Mouse (Mus musculus): ENCODE results near the gene Lypd4. TPM values are rescaled to one million over a fixed set of nuclear protein-coding genes. Genes with fewer than 3 reads are reported as not detected.

The Lypd4 gene
- total RNA-seq (2023): not detected

DNA sequence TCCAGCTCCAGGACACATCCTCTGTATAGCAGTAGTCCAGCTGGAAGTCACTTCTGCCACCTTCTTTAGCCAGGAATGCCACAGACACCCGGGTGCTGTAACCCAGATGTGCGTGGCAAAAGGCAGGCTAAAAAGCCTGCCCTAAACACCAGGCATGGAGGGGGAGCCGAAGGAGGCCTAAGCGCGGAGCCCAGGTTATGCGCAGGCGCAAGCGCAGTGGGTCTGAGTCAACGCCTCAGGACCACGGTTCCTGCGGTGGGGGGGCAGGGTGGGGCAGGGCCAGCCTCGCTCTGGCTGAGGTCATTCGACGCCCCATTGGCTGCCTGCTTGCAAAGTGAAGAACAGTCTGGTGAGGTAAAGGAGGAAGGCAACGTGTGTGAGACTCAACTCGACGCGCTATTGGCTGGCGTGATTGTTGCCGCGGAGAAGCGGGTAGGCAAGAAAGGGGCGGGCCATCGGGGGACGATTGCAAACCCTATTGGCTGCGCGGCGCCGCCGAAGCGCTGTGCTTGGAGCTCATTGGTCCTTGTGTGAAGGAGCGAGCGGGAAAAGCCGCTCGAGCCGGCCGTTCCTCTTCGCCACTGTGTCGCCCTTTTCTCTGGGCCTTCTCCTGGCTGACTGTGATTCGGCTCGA, at the start of gene Lypd4, which contains the start of gene Dmrtc2:
TSS of gene Lypd4 (minus strand) at position 410 of the 634 bp plus-strand sequence.
TSS of gene Dmrtc2 (plus strand) at position 526 of the 634 bp plus-strand sequence.

DNA sequence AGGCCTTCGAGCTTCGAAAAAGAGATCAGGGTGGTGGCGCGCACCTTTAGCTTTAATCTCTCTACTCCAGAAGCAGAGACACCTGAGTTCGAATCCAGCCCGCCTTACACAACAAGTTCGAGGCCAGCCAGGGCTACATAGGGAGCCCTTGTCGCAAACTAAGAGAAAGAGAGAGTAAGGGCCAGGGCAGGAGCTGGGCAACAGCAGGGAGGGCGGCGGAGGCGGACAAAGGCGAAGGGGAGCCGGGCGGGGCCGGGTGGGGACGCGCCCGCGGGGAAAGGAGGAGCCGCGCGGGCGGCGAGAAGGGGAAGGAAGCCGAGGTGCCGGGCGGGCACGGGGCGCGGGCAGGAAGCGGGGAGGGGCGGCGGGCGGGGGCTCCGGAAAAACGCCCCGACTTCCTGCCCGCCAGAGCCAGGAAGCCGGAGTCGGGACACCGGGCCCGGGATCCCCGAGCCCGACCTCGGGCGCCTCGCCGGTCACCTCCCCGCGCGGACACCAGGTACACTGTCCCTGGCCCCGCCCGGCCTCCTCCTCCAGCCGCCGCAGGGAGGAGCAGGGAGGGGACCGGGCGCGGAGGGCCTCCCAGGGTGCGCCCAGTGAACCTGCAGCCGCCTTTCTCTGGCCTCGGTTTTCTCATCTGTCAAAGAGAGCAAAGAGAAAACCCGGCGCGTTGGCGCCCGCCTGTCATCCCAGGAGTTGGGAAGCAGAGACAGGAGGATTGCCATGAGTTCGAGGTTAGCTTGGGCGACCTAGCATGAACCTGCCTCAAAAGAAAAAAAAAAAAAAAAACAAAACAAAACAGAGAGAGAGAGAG, 33.1 kb upstream of the Lypd4 start, which contains the start of gene Arhgef1:
TSS of gene Arhgef1 (plus strand) at position 283 of the 814 bp plus-strand sequence.

DNA sequence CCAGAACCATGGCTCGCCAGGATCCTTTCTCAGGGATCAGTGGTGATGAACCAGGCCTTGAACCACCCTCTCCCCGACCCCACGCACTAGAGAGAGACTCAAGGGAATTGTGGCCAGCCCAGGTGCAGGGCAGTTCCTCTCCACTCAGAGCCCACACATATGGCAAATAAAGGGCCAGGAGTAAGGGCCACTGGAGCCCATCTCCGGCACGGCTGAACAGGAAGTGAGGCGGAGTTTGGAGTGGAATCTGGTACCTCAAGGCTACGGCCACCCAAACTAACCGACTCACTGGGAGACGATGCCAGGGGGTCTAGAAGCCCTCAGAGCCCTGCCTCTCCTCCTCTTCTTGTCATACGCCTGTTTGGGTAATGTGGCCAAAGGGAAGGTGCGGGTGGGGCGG, 27.5 kb upstream of the Lypd4 start, which contains the start of gene Cd79a:
TSS of gene Cd79a (plus strand) at position 158 of the 400 bp plus-strand sequence.

DNA sequence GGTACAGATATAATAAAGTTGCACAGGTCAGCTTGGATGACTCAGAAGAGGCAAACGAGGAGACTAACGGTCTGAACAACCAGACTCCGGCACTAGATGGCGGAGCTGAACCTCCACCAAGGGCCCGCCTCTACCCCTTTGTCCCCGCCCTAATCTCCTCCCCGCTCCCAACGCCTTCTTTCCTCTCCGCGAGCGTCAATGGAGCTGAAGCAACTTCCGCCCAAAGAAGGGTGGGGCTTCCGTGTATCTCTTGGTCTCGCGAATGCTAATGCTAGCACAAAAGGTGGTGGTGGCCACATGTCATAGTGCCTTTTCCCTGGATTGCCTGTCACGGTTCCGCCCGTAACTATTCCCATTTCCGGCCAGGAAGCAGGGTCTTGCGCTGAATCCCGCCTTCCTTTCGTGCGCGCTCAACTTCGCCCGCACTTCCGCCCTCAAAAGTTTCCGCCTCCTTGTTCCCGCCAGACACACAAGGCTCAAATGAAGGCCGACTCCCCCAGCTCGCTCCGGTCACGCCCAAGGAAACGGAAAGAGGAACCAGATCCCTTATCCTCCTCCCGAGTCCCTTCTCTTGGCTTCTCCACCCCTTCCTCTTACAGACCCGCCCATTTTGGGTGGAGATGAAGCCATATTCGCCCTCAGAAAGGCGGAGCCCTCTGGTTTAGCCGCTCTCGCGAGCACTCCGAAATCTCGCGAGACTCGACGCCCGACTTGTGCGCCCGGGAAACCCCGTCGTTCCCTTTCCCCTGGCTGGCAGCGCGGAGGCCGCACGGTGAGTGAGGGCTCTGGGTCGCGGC, 14.4 kb upstream of the Lypd4 start, which contains the start of gene Rps19:
TSS of gene Rps19 (plus strand) at position 476 of the 797 bp plus-strand sequence.

DNA sequence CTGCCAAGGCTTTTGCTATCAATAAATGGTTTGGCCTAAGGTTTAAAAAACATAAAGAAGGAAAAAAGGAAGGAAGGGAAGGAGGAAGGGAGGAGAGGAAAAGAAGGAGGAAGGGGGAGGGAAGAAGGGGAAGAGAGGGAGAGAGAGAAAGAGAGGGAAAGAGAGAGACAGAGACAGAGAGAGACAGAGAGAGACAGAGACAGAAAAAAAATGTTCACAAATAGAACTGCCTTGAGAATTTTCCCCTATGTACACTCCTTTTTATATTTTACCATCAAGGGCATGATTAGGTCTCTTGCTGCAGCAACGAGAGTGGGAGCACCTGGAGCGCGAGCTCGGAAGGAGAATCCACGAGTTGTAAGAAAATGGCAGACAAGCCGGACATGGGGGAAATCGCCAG, 7.8 kb downstream of the Lypd4 start, which contains the start of gene Gm9844:
TSS of gene Gm9844 (plus strand) at position 301 of the 400 bp plus-strand sequence.

Other genes with a start within 250 kb of the Lypd4 start
- gene Lypd3, start 233.4 kb downstream of the Lypd4 start, total RNA-seq (2023): under 1 TPM; 0.33 to 0.64 TPM
- not detected for gene Tex101, start 193.3 kb downstream of the Lypd4 start, total RNA-seq (2023)
- gene BC049730, start 160.7 kb downstream of the Lypd4 start, total RNA-seq (2023): not detected
- gene Gm4763, start 143.0 kb downstream of the Lypd4 start, total RNA-seq (2023): not detected
- gene Cd177, start 109.6 kb downstream of the Lypd4 start, total RNA-seq (2023): under 1 TPM in 1 of 2 experiments, not detected in 1; 0.38 TPM
- not detected for gene Ceacam10, start 92.7 kb downstream of the Lypd4 start, total RNA-seq (2023)
- gene Gm9844, start 7.7 kb downstream of the Lypd4 start, total RNA-seq (2023): not detected
- gene Dmrtc2, start 116 bp upstream of the Lypd4 start, total RNA-seq (2023): not detected
- 1,000 to 10,000 TPM; 2,670 to 2,732 TPM for gene Rps19, start 14.4 kb upstream of the Lypd4 start, total RNA-seq (2023)
- 1,000 to 10,000 TPM; 1,811 to 1,852 TPM for gene Cd79a, start 27.4 kb upstream of the Lypd4 start, total RNA-seq (2023)
- 1,000 to 10,000 TPM; 1,277 to 1,485 TPM for gene Arhgef1, start 33.0 kb upstream of the Lypd4 start, total RNA-seq (2023)
- gene Gm4881, start 74.6 kb upstream of the Lypd4 start, total RNA-seq (2023): not detected
- gene Rabac1, start 102.8 kb upstream of the Lypd4 start, total RNA-seq (2023): 100 to 1,000 TPM; 193 to 204 TPM
- under 1 TPM; 0.42 to 0.87 TPM for gene Atp1a3, start 136.0 kb upstream of the Lypd4 start, total RNA-seq (2023)
- 1 to 10 TPM; 2.7 to 3.4 TPM for gene Grik5, start 202.4 kb upstream of the Lypd4 start, total RNA-seq (2023)
- gene Zfp574, start 202.6 kb upstream of the Lypd4 start, total RNA-seq (2023): 10 to 100 TPM; 18.7 to 20.9 TPM